Mouse (Mus musculus) C2C12 (cell line): ENCODE results near the gene 1700061G19Rik.

ENCODE experiments used
- CTCF ChIP-seq: IDR thresholded peaks from one replicate; pipeline ENCODE4 v1.5.1; 2011; ENCODE audit not compliant: control insufficient read depth, insufficient read depth, insufficient read length
- MAX ChIP-seq: IDR thresholded peaks from one replicate; pipeline ENCODE4 v1.6.1; 2011; ENCODE audit warnings: mild to moderate bottlenecking, control low read depth

GRCm38 (mm10) chr17:56906166-56906565 is 30.9 kb downstream of the 1700061G19Rik start:
- TF ChIP-seq CTCF, result no peak
- TF ChIP-seq MAX, result no peak
